Mouse (Mus musculus) G1E-ER4 (cell line): Measurements from ENCODE around the gene Ccn5. TPM values are rescaled to one million over a fixed set of nuclear protein-coding genes. Genes with fewer than 3 reads are reported as not detected.

Source experiments
- GATA1 ChIP-seq: IDR thresholded peaks from one replicate; pipeline ENCODE4 v1.8.0; 2012; ENCODE audit warnings: low read length, inconsistent platforms
- polyA plus RNA-seq: library from polyadenylated mRNA; stranded (reverse); fragments of >175 nt; gene quantifications from 2 replicates; pipeline ENCODE4 v1.2.3, GENCODE M21; 2012

Gene Ccn5
- polyA plus RNA-seq, 1 experiment, result not detected

DNA sequence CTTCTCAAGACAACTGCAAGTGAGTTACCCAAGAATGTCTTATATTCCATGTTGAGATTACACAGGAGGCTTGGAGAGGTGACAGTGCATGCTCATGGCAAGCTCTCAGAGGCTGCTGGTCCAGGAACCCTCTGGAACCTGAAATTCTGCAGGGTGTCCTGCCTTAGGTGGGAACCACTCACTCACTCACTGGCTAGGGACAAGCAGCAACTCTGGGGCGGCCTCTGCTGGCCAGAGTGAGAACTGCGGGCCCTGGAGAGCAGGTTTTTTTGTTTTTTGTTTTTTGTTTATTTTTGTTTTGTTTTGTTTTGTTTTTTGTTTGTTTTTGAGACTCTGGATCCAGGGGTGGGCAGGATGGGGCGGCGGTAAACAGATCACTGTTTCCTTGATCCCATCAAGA is 2.6 kb downstream of the Ccn5 start:
- TF ChIP-seq GATA1, result no peak

DNA sequence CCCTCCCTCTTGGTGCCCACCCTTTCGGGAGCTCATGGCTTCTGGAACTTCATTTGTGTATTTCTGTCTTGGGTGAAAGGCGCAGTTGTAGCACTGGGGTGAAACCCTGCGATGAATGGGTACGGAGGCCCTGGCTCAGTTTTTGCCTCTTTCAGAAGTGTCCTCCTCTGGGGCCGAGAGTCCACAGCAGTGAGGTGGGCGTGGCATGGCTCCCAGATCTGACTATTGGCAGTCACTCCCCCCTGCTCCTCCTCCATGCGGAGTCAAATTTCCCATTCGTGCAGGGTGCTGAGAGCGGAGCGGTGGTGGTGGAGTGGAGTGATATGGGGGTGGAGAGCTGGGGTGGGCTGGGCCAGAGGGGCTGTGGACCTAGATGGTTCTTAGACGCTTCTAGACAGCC is 3.1 kb downstream of the Ccn5 start:
- no peak for TF ChIP-seq GATA1

DNA sequence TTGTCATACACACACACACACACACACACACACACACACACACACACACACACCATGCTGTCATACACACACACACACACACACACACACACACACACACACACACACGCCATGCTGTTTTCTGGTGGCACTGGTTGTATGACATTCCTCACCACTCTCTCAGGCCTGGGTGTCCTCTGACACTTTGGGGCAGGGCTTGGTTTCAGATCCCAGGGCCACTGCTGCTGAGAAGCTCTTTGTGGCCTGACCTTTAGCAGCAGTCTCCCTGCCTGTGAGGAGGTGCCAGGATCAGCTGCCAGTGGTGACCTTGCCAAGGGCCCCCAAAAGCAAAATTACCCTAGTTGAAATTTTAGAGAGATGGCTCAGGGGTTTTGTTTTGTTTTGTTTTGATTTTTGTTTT is 5.2 kb downstream of the Ccn5 start:
- TF ChIP-seq GATA1, result no peak

DNA sequence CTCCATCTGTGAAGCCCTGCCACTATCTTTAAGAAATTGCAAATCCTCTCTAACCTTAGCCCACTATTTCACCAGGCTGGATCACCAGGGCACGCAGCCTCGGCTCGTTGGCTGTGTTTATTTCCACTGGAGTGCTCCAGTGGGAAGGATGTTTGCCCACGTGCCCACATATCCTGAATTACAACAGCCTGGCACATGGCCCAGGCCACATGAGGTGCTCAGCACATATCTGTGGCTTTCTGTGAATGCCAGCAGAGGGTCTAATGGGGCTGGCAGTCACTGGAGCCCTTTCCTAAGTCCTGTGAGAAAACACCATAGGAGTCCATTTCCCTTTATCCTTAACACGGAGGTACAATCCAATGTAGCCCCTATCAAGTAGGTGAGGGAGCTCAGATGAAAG is 5.8 kb downstream of the Ccn5 start:
- TF ChIP-seq GATA1, result no peak

DNA sequence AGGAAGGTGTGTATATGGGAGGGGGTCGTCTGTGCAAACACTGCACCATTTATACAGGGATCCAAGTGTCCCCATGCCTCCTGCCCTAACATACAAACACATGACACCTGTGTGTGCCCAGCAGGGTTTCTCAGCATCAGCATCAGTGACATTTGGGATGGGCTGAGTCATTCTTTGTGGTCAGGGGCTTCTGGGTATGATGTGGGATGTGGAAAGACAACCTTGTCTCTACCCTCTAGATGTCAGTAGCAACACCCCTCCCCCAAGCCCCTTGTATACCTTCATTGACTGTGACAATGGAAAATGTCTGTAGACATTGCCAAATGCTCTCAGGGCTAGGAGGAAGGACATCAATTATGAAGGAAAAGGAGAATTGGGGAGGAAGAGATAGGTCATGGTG is 10.5 kb downstream of the Ccn5 start:
- no peak for TF ChIP-seq GATA1

DNA sequence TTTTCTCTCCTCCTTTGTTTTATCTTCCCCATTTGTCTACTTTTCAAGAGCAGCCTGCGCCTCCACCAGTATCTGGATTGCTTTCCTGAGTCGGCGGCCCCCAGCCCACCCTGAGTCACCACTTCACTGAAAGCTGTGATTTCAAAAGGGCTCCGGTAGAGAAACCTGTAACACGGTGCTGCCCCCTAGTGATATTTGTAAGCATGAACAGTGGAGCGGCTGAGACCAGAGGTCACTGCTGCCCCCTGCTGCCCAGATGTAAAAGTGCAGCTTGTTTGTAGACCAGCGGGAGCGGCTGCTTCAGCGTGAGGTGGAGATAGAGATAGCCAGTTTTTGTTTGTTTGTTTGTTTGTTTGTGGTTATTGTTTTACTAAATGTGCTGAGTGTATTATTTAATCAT is 17.4 kb downstream of the Ccn5 start:
- no peak for TF ChIP-seq GATA1

DNA sequence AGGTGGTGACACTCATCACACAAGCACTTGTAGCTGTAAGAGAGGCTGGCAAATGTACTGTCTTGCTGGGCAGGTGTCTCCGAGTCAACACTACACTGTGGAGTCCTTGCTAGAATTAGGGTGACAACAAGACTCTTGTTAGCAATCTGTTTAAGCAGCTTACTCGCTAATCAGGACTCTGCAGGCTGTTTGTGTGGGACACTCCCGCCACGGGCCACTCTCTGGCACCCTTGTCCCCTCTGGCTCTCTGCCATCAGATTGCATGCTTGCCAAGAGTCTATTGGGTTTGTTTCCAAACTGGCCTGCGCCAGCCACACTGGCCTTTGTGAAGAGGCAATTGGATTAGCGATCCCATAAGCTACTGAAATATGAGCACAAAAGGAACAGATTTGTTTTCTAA is 18.9 kb downstream of the Ccn5 start:
- TF ChIP-seq GATA1, result no peak

DNA sequence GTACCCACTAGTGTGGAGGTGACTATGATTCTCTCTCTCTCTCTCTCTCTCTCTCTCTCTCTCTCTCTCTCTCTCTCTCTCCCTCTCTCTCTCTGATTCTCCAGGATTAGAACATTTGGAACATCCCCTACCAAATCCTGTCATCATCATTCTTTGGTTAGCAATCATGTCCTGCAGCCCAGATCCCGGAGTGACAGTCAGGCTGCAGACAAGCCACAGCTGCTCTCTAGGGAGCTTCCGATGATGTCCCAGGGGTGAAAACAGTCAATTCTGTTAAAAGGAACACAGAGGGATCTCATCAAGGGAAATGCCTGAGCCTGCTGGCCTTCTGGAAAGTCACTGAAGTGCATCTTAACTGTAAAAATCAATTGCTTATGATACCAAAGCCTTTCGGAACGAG is 21.4 kb downstream of the Ccn5 start:
- no peak for TF ChIP-seq GATA1

DNA sequence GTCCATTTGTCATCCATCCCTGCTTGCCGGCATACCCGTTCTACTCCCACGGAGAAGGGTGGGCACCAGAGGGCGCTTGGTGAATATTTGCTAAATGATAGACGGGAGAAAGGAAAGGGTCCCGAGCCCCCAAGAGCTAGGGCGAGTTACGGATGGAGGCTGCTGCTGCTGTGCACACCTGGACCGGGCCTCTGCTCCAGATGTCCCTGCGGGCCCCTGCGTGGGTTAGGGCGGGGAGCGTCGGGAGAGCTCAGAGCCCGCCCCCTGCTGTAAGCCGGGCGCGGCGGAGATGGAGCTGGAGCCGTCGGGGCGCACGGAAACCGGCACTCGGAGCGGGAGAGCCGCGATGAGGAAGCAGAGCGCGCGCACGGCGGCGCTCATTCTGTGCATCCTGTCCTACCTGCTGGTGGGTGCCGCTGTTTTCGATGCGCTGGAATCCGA is 32.8 kb downstream of the Ccn5 start, which contains the start of gene Kcnk15:
Gene Kcnk15 (plus strand): TSS at position 191 of the 441 bp plus-strand sequence.
- TF ChIP-seq GATA1, result no peak

DNA sequence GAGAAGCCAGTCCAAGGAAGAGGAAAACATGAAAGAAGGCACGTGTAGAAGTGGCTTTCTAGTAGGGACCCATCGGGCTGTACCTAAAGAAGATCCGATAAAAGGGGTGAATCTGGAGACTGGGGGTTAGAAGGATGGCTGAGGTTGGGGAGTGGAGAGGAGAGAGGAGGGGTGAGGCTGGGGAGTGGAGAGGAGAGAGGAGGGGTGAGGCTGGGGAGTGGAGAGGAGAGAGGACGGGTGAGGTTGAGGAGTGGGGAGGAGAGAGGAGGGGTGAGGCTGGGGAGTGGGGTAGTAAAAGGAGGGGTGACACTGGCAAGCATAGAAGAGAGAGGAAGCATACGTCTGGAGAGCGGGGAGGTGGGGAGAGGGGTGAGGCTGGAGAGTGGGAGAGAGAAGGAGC is 36.6 kb downstream of the Ccn5 start:
- TF ChIP-seq GATA1, result no peak

DNA sequence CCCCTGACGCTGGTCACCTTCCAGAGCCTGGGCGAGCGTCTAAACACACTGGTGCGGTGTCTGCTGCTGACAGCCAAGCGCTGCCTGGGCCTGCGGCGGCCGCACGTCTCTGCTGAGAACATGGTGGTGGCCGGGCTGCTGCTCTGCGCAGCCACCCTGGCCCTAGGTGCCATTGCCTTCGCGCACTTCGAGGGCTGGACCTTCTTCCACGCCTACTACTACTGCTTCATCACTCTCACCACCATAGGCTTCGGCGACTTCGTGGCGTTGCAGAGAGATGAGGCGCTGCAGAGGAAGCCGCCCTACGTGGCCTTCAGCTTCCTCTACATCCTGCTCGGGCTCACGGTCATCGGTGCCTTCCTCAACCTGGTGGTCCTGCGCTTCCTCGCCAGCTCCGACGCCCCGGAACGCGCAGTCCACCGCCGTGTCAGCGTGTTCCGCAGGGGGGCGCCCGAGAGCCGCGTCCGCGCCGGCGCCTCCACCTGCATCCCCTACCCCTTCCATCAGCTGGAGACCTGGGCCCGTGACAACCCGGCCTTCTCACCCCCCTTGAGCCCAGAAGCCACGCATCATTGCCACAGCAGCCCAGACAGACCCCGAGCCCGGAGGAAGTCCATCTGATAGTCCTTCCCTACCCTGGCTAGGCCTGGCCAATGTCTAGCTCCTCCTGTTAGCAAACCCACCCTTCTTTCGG is 37.7 kb downstream of the Ccn5 start:
- TF ChIP-seq GATA1, result no peak

DNA sequence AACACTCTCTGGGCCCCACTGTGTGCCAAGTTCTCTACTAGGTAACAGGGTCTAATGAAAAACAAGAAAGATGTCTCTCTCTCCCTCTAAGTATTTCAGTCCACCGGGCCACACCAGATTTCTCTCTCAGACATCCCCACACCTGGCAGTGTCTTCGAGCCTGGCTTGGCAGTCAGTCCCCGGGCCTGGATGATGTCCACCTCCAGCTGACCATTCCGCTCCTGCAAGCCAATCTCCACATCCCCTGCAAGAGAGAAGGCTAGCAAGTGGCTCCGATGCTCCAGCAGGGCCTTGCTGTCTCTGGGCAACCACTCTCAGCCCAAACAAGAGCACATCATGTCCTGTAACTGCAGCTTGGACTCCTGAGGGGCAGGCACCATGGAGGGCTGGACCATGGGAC is 44.6 kb downstream of the Ccn5 start:
- no peak for TF ChIP-seq GATA1

DNA sequence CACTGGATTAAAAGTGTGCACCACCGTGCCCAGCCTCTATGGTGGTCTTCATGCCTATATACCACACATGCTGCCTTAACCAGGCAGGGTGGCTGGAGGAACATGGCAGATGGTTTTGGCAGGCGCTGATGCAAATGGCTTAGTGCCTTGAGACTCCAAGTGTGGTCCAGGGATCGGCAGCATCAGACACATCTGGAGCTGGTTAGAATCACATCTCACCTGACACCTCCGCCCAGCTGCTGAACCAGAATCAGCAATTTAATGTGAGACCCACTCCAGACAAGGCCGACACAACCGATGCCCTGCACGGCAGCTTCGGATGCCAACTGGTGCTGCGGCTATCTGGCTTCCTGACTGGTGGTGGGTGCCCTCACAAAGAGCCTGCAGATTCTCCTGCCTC is 45.4 kb downstream of the Ccn5 start:
- no peak for TF ChIP-seq GATA1

DNA sequence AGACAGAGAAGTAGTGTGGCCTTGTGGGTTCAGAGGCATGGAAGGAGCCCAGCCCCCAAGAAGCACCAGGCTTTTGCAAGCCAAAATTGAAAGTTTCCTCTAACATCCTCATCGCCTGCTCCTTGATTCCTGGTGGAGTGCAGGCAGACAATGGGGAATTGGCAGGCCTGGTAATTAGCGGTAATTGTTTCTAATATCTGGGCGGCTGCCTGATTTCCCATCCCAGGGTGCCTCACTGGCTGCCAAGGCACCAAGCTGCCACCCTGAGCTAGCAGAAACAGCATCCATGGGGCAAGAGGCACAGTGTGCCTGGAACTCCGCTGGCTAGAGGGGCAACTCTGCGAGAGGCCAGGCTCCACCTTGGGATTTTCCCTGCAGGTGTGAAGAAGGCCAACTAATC is 49.1 kb downstream of the Ccn5 start:
- no peak for TF ChIP-seq GATA1

DNA sequence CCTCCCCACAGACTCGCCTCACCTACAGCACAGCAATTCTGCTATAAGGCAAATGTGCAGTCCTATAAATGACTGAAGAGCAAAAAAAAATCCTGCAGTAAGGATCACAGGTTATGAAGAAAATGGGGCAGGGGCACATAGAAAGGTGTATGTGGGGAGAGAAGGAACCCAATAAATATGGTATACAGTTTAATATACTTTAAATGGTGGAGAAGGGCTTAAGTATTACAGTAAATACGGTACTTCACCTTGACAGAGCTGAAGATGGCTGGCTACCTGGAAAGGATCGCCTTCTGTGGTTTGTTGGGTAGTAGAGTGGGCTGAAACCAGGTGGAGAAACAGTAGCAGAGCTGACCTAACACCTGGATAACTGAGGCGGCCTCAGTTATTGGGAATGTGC is 50.6 kb downstream of the Ccn5 start:
- TF ChIP-seq GATA1, result no peak

DNA sequence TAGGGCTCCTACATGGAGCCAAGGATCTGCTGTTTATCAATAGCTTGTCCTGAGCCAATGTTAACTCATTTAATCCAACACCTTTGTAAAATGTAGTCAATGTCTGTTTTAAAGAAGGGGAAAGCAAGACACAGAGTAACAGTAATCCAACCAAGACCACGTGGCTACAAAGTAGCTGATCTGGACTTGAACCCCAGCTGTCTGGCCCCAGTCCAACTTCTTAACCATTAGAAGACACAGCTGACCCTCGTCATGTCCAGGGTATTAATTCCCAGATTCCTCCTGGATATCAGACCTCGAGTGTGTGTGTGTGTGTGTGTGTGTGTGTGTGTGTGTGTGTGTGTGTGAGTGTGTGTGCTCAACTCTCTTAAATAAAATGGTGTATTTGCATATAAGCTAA is 51.2 kb downstream of the Ccn5 start:
- no peak for TF ChIP-seq GATA1

DNA sequence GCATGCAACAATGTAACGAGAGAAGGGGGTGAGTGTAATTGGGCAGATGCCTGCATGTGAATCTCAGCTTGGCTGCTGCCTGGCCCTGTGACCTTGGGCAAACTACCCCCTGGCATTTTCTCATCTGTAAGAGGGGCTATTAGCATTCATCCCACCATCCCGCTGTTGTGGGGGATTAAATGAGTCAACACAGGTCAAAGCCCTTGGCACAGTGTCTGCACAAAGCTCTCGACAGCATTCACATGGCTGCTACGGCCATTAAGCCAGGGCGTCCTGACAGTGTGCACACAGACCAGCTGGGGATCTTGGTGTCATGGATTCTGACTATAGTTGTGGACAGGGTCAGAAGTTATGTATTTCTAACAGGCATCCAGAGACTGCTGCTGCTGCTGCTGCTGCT is 54.2 kb downstream of the Ccn5 start:
- no peak for TF ChIP-seq GATA1

DNA sequence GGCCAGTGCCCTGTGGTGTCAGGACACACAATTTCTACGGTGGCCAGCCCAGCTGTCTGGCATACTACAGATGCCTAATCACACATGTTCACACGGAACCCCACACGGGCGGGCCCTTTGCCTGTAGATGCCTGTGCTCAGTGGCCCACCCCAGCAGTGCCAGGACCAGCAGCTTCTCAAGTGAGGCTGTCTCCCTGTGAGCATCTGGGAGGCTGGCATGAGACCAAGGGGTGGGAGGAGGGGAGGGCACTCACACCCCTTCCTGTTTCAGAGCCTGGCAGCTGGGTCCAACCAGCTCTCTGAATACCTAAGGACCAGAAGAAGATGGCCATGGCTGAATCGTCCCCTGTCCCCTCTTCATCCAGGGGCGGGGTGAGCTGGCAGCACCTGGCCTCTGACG is 54.8 kb downstream of the Ccn5 start:
- TF ChIP-seq GATA1, result no peak
